Mouse (Mus musculus) E14TG2a.4 (cell line): Measurements from ENCODE around the gene Zfp691.

Experiments
- CTCF ChIP-seq: conservative IDR thresholded peaks from 2 replicates; pipeline ENCODE4 v1.5.1; 2014; ENCODE audit warnings: low read length
- NANOG ChIP-seq: IDR thresholded peaks from 2 replicates; pipeline ENCODE4 v1.6.1; 2014; ENCODE audit warnings: borderline replicate concordance, low read length, mixed read lengths
- POU5F1 ChIP-seq: IDR thresholded peaks from 2 replicates; pipeline ENCODE4 v1.6.1; 2014; ENCODE audit warnings: low read length, borderline replicate concordance

DNA sequence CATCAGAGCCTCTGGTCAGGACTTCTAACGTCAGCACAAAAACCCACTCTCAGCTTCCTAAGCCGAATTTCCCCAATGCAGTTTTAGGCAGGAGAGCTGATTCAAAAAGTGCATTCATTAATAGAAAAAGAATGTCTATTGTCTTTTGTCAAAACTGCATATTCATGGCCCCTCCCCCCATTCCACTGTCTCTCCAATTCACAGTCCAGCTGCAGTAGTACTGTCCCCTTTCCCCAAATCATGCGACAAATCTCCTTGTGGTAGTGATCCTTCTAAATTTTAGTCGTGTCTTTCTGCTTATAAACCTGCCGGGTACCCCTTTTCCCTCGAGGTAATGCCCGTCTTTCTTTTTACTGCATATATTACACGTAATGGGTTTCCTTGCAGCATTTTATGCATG, 35.2 kb downstream of the Zfp691 start:
- TF ChIP-seq CTCF (no peak), NANOG (no peak), POU5F1 (no peak)
